Mouse (Mus musculus) midbrain, embryonic 10.5 days (tissue): ENCODE data around the gene Cog6. TPM values are rescaled to one million over a fixed set of nuclear protein-coding genes. Genes with fewer than 3 reads are reported as not detected.
A peak's percentile ranks its signal among the peaks of the same experiment; 100 is the strongest.

Experiments
- DNase-seq: peaks from one replicate; pipeline ENCODE4 v3.0.0-alpha.2; 2017; ENCODE audit warnings: low spot score
- H3K27ac ChIP-seq: fragments of 300-500 bp; sonication (generic); replicated peaks from 2 replicates; pipeline ENCODE4 v1.5.1; 2016; ENCODE audit warnings: mild to moderate bottlenecking
- H3K27me3 ChIP-seq: fragments of 300-500 bp; sonication (generic); 2 replicates; pipeline ENCODE4 v1.6.1; 2016; ENCODE audit warnings: low read depth, mild to moderate bottlenecking; ENCODE audit not compliant: poor library complexity, severe bottlenecking
- H3K36me3 ChIP-seq: fragments of 300-500 bp; sonication (generic); 2 replicates; pipeline ENCODE4 v1.6.1; 2016; ENCODE audit warnings: mild to moderate bottlenecking, moderate library complexity
- H3K4me1 ChIP-seq: fragments of 300-500 bp; sonication (generic); 2 replicates; pipeline ENCODE4 v1.6.1; 2016
- H3K4me3 ChIP-seq: fragments of 300-500 bp; sonication (generic); 2 replicates; pipeline ENCODE4 v1.5.1; 2016; ENCODE audit warnings: mild to moderate bottlenecking, moderate library complexity
- H3K9me3 ChIP-seq: fragments of 300-500 bp; sonication (generic); replicated peaks from 2 replicates; pipeline ENCODE4 v1.6.1; 2016; ENCODE audit warnings: mild to moderate bottlenecking
- WGBS: fragments of 180-500 bp; shearing (Covaris S2); methylation state at CpG from one replicate; pipeline ENCODE4 v1.1.7; 2016; 5-methylcytosine and 5-hydroxymethylcytosine counted together
- polyA plus RNA-seq: library from polyadenylated mRNA; unstranded; fragments of >200 nt; fragmentation: Nextera tagmentation; extraction: Ambion mirVana; gene quantifications from 2 replicates; pipeline ENCODE4 v1.2.1, GENCODE M21; 2016

Cog6 gene
- polyA plus RNA-seq, result 38.9 and 45.7 TPM in 2 replicates

DNA sequence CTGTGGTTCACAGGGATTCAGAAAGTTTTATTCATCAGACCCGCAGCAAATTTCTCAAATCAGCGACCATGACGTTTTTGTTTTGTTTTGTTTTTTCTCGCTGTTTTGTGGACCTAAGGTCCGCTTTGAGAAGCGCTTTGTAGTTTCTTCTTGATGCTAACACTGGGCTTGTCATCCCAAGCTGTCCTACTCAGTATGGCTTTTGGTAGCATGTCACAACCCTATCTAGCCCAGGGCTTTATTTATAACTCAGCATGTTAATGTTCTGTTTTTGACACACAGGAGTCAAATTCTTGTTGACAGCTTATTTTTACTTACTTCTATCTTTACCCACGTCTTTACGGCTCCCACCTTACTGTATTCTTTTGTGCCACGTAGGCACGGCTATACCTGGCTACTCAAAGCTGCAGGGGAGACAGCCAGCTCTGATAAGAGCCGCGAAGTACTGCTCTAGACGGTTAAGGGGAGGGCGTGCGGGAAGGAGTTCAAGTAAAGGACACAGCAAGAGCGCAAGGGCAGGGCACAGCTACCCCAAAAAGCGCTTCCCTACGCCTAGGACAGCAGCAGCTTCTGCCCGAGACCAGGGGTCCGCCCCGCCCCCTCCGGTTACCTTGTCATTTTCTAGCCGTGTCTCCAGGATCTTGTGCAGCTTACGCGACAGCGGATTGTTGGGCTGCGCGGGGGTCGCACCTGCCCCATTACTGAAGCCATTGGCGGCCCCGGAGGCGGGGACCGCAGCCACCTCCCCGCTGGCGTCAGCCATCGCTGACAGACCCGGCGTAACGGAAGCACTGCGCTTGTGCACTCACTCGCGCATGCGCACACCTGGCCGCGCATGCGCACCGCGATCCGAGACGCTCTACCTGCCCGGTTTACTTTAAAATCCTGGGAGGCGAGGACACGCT, at the start of gene Cog6:
Gene Cog6 (minus strand): TSS at position 802 of the 905 bp plus-strand sequence.
- Histone ChIP-seq H3K27me3 (no peaks in the 10 kb centered on the region), H3K36me3 (peaks cover 23% of the 10 kb centered on the region), H3K4me3 (peak within 1 kb of the TSS; percentile 92), H3K9me3 (no peaks in the 10 kb centered on the region), H3K27ac (peak within 1 kb of the TSS; percentile 90), H3K4me1 (peaks cover 13% of the 10 kb centered on the region)
- WGBS, result 8% methylated on average over 53 of the region's 53 CpGs
- peak; percentile 83 for DNase-seq

DNA sequence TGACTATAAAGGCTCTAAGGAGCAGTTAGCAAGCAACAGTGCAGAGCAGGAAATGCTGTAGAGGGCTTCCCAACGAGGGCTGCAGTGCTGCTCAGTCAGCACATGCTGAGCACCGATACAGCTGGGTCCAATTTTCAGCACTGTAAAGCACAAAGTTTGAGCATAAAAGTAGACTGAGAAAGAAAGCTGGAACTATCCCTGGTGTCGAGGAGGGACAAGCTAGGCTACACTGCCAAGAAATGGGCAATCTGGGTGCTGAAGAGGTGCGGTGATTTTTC, 49.0 kb upstream of the Cog6 start:
- WGBS, result 83% methylated on average over 4 of the region's 4 CpGs
- Histone ChIP-seq H3K27me3 (no peaks in the 10 kb centered on the region), H3K9me3 (no peaks in the 10 kb centered on the region; the same call in 1 of the 2 replicates), H3K4me3 (no peak overlapping the region), H3K4me1 (no peaks in the 10 kb centered on the region), H3K27ac (no peak overlapping the region), H3K36me3 (no peaks in the 10 kb centered on the region)
- no peak for DNase-seq

DNA sequence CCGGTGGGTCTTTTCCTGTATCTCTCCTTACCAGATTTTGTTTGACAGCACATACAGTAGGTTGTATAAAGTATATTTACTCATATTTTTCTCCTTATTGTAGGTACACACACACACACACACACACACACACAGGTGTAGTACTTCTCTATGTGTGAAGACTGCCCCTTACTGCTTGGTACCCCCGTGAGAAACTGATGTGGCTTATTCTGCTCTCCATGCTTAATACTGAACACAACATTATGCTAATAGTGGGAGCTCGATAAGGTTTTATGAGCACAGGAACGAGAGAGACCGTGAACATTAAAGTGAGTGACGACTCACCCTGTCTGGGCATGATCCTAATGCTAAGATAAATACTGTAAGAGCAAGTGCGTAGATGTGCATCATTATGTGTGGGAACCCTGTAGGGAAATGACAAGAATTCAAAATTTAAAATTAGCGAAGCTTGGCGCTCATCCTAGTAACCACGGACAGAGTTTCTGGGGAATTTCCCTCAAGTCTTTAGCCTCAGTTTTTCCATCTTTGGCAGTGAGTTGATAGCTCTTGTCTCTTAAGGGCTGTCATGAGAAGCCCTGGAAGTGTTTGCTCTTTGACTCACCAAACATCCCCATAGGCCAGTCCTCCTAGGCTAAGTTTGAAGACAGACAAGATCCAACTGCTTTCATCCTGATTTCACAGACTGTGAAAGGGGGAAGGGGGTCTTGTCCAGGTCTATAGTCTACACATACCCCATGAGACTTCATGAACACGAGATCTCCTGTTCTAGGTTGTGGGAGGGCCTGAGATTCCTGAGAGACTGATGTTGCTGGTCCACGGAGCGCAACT, 48.4 kb upstream of the Cog6 start:
- DNase-seq, result no peak
- Histone ChIP-seq H3K27me3 (no peaks in the 10 kb centered on the region), H3K4me1 (no peaks in the 10 kb centered on the region), H3K27ac (no peak overlapping the region), H3K4me3 (no peak overlapping the region), H3K36me3 (no peaks in the 10 kb centered on the region), H3K9me3 (no peaks in the 10 kb centered on the region; the same call in 1 of the 2 replicates)
- 92% methylated on average over 13 of the region's 13 CpGs for WGBS

DNA sequence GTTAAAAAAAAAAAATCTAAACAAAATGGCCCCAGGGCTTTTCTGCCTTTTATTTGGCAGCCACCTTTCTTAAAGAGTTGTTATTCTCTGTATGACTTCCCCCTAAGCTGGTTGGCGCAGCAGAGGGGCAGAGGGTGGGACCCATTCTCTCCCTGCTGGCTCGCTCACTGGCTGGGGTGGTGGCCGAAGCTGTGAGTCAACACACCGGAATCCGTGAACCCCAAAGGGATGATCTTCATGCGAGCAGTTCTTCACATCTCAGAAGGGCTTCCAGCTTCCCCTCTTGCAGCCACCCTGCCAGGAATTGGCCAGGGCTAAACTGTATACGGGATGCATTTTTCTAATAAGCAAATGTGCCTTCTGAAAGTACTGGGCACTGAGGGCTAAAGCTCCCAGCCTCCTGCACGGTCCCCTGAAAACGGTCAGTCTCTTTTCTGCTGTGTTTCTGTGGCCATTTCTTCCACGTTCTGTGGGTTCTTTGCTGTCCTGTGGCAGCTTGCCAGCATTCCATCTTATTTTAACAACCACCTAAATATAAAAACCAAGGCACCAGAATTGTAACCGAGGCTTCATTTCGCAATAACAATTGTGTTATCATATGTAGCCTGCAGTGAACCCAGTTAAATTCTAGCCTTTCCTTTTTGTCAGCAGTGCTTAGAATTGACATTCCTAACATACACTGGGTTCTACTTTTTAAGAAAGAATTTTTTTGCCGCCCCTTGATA, 46.5 kb upstream of the Cog6 start:
- H3K27me3 ChIP-seq, result no peaks in the 10 kb centered on the region
- H3K27ac ChIP-seq, result no peak overlapping the region
- no peak for DNase-seq
- H3K4me3 ChIP-seq, result no peak overlapping the region
- H3K9me3 ChIP-seq, result no peaks in the 10 kb centered on the region; the same call in 1 of the 2 replicates
- no peaks in the 10 kb centered on the region for H3K36me3 ChIP-seq
- no peaks in the 10 kb centered on the region for H3K4me1 ChIP-seq
- 64% methylated on average over 13 of the region's 13 CpGs for WGBS

DNA sequence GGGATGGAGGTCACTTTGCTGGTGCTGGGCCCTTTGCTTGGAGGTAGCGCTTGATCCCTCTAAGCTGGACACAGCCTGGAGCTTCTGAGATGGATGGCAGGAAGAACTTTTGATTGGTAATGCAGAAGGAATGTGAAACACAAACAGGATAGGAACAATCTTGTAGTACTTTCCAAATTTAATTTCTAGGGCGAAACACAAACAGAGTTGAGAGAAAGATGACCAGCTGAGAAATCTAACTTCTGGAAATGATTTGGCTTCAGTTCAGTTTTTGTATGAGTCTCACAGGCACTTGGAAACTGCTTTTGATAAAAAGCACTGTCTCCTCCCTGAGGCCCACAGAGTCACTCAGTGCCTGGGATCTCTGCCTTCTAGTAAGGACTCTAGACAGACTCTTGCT, 42.9 kb upstream of the Cog6 start:
- 83% methylated on average over 2 of the region's 2 CpGs for WGBS
- Histone ChIP-seq H3K9me3 (no peaks in the 10 kb centered on the region), H3K4me3 (no peak overlapping the region), H3K27me3 (no peaks in the 10 kb centered on the region), H3K27ac (no peak overlapping the region), H3K36me3 (no peaks in the 10 kb centered on the region), H3K4me1 (peaks cover 4% of the 10 kb centered on the region; the same call in 1 of the 2 replicates)
- no peak for DNase-seq

DNA sequence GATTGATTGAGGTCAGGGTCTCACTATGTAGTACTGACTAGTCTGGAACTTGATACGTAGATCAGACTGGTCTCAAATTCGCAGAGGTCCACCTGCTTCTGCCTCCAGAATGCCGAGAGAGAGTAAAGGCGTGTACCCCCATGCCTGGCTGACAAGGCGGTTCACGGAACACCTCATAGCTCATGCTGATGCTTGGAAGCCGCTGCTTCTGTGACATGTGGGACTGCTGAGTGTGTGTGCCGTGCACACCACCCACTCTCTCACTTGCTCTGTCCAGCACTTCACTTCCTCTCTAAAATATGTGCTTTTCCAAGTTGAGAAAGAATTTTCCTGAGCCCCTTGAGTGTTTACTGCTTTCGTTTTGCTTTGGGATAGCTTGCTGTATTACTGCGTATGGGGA, 39.4 kb upstream of the Cog6 start:
- Histone ChIP-seq H3K4me3 (no peak overlapping the region), H3K27ac (no peak overlapping the region), H3K9me3 (no peaks in the 10 kb centered on the region), H3K36me3 (no peaks in the 10 kb centered on the region), H3K4me1 (peaks cover 19% of the 10 kb centered on the region), H3K27me3 (no peaks in the 10 kb centered on the region)
- 92% methylated on average over 10 of the region's 10 CpGs for WGBS
- DNase-seq, result no peak

DNA sequence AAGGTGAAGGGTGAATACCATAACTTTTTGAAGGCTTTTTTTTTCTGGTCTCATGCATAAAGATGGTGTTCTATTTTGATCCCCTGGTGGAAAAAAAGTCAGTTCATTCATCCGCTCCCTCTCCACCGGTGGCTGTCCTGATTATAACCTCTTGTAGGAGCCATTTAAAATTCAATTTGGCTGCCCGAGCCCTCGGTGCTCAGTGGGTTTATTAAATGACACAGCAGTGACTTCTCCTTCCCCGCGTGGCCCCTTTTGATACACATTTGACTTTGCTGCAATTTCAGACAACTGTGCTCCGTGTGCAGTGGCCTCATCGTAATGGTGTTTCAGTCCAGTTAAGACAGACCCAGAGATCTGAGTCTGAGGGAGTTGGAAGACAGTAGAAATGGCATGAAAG, 35.3 kb upstream of the Cog6 start:
- H3K36me3 ChIP-seq, result no peaks in the 10 kb centered on the region
- 63% methylated on average over 8 of the region's 8 CpGs for WGBS
- no peak overlapping the region for H3K27ac ChIP-seq
- no peak for DNase-seq
- H3K9me3 ChIP-seq, result no peaks in the 10 kb centered on the region
- H3K4me3 ChIP-seq, result no peak overlapping the region
- H3K27me3 ChIP-seq, result no peaks in the 10 kb centered on the region
- peaks cover 21% of the 10 kb centered on the region for H3K4me1 ChIP-seq

DNA sequence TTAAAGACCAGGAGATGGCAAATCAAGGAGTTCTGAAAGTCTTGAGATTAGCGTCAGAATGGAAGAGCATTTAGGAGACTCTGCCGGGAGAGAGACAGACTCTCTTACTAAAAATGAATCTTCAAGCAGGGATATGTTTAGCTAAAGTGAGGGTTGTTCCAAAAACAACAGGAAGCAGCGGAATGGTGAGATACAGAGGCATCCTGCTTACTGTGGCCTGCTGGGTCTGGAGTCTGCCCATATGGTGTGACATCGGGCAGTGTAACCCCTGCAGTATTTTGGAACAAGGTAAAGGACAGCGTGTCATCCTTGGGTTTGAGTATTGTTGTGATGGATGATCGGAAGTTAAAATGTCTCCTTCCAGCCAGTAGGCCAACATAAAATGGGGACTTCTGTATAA, 29.3 kb upstream of the Cog6 start:
- Histone ChIP-seq H3K36me3 (peaks cover 6% of the 10 kb centered on the region), H3K27ac (no peak overlapping the region), H3K27me3 (peaks cover 14% of the 10 kb centered on the region), H3K9me3 (no peaks in the 10 kb centered on the region), H3K4me1 (peaks cover 29% of the 10 kb centered on the region), H3K4me3 (no peak overlapping the region)
- DNase-seq, result no peak
- 82% methylated on average over 6 of the region's 6 CpGs for WGBS

DNA sequence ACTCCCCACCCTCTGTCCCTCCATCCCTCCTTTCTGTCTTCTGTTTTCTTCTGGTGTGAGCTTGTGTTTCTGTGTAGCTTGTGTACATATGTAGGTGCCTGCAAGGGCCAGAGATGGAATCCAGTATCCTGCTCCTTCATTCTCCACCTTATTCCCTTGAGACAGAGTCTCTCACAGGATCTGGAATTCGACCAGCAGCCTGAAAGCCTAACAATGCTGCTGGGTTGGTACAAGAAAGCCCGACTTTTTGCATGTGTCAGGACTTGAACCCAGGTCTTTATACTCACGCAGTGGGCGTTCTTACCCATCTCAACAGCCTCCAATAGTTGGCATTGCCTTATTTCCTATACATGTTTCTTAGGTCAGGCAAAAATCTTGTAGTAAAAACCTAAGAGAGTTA, 28.7 kb upstream of the Cog6 start:
- H3K4me3 ChIP-seq, result no peak overlapping the region
- H3K4me1 ChIP-seq, result peaks cover 34% of the 10 kb centered on the region
- peaks cover 15% of the 10 kb centered on the region for H3K27me3 ChIP-seq
- WGBS, result 91% methylated on average over 4 of the region's 4 CpGs
- no peaks in the 10 kb centered on the region for H3K9me3 ChIP-seq
- H3K36me3 ChIP-seq, result peaks cover 6% of the 10 kb centered on the region
- no peak for DNase-seq
- H3K27ac ChIP-seq, result no peak overlapping the region

DNA sequence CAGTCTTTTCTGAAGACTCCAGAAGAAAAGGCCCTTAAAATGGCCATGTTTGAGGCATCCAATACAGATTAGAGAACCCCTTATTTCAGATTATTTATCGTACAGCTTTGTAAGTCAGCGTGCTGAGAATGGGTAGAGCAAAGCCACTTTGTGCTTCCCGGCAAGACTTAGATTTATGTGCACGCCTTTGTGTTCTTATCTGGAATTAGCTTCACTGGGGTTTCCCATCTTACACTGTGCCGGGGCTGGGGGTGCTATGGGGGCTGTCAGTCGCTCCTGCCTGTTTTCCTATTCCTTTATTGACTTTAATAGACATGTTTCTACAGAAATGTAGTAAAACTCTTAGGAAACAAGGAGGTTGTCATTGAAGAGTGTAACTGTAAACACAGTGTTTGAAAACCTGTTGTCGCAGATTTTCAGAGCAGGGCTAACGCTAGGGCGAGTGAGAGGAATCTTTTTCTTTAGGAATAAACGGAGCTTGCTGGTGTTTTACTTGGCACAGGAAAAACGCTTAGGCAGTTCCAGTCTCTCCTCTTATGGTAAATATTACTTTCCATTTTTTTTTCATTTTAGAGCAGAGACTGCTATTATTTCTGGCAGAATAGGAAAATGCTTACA, 27.8 kb upstream of the Cog6 start:
- DNase-seq, result no peak
- Histone ChIP-seq H3K27ac (0 out of 2 replicates have a peak overlapping the region, but pooled peaks have one; percentile 17), H3K9me3 (no peaks in the 10 kb centered on the region), H3K36me3 (peaks cover 6% of the 10 kb centered on the region), H3K27me3 (peaks cover 24% of the 10 kb centered on the region), H3K4me3 (peak overlapping the region; percentile 27; the same call in 1 of the 2 replicates), H3K4me1 (peaks cover 37% of the 10 kb centered on the region)
- 89% methylated on average over 11 of the region's 11 CpGs for WGBS

DNA sequence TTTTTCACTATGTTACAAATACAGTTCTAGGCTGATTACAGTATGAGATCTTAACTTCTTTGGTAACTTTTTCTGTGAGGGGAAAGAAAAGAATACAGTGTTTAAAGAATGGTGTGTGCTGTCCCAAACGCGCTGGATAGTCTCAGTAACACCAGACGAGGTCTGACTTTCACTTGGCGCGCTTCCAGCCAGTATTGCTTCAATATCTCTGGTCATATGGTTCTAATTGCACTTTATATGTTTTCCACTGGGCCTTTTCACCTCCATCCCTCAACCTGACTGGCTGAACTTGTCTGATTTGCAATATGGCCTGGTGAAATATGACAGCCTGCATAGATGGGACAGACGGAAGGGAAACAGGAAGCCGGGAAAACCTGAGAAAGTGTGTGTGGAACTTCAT, 27.2 kb upstream of the Cog6 start:
- H3K4me1 ChIP-seq, result peaks cover 37% of the 10 kb centered on the region
- H3K27me3 ChIP-seq, result peaks cover 28% of the 10 kb centered on the region
- peak overlapping the region; percentile 27; the same call in 1 of the 2 replicates for H3K4me3 ChIP-seq
- 85% methylated on average over 7 of the region's 7 CpGs for WGBS
- no peak for DNase-seq
- no peaks in the 10 kb centered on the region for H3K9me3 ChIP-seq
- peaks cover 6% of the 10 kb centered on the region for H3K36me3 ChIP-seq
- no peak overlapping the region for H3K27ac ChIP-seq

DNA sequence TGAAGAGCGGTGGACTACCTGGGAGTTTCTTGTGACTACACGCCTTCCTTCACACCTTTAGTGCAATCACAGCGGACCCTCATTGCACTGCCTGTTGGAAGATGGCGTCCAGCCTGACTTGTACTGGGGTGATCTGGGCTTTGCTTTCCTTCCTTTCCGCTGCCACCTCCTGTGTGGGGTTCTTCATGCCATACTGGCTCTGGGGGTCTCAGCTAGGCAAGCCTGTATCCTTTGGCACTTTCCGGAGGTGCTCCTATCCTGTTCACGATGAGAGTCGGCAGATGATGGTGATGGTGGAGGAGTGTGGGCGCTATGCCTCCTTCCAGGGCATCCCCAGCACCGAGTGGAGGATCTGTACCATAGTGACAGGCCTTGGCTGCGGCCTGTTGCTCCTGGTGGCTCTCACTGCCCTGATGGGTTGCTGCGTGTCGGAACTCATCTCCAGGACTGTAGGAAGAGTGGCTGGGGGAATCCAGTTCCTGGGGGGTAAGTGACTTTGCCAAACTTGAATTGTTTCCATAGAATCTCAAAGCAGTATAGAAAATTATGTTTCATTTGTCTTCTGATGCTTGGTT, 26.3 kb upstream of the Cog6 start:
- Histone ChIP-seq H3K27me3 (peaks cover 36% of the 10 kb centered on the region), H3K36me3 (peaks cover 6% of the 10 kb centered on the region), H3K4me3 (peak overlapping the region; percentile 14; the same call in 1 of the 2 replicates), H3K4me1 (peaks cover 37% of the 10 kb centered on the region), H3K9me3 (no peaks in the 10 kb centered on the region), H3K27ac (no peak overlapping the region)
- DNase-seq, result no peak
- 94% methylated on average over 13 of the region's 13 CpGs for WGBS
